Mouse (Mus musculus) granulocyte monocyte progenitor cell, adult 5-6 weeks (primary cell): ENCODE measurements at regions not wholly inside any gene's neighbourhood (a gene's known extent, or its start where the extent isn't known, plus 50 kb on each side); places are given as distances from the start of the nearest gene placed in this dataset.

Source experiments
- ATAC-seq: replicated peaks from 2 replicates; pipeline ENCODE4 v1.8.0; 2016; ENCODE audit warnings: mild to moderate bottlenecking, moderate TSS enrichment, inconsistent platforms; ENCODE audit not compliant: poor library complexity, severe bottlenecking

DNA sequence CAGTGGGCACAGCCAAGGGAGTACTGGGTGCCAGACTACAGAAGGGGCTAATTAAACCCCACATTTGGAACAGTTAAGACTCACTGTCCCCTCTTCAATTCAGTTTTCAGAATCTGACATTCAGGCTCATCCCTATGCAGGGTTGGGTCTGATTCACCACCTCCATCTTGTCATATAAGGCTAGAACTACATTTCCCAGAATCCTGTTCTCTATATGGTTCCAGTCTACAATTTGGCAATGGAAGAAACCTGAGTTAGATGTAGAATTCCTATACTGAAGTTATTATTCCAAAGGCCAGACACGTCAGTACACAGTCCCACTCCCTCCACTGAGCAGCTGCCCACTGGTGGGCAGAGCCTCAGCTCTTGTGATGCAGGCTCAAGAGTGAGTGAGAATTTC is 99.4 kb upstream of the Klf14 start:
- ATAC-seq, result no peak

DNA sequence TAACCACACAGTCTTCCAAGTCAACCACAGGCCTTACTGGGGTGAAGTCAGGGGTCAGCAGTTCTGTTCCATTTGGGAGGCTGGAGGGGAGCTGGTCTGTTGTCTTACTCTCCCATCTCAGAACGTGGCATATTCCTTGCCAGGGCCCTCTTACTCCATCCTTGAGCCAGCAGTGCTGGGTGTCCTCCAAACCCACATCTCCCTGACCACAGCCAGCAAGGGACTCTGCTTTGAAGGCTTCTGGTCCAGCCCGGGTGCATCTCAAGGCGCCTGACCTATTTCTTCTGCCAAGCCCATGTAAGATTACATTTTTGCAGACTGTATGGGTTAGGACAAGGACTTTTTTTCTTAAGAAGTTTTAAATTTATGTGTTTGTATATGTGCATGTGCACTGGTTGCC is 100.1 kb upstream of the Klf14 start:
- no peak for ATAC-seq

DNA sequence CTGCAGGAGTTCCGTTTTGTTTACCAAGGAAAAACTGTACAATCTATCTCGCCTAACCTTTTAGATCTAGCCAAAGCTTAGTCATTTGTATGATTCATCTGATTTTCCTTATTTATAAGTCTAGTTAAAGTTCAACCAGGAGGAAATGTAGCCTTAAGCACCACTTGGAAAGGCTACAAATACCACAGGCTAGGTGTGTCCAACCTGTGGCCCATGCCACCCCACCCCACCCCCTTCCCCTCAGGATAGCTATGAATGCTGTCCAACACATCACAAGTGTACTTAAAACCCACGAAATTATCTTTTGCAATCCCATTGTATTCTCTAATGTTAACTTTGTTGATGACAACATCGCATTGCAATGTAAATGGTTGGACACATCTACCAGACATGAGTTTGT is 102.9 kb upstream of the Klf14 start:
- no peak for ATAC-seq

DNA sequence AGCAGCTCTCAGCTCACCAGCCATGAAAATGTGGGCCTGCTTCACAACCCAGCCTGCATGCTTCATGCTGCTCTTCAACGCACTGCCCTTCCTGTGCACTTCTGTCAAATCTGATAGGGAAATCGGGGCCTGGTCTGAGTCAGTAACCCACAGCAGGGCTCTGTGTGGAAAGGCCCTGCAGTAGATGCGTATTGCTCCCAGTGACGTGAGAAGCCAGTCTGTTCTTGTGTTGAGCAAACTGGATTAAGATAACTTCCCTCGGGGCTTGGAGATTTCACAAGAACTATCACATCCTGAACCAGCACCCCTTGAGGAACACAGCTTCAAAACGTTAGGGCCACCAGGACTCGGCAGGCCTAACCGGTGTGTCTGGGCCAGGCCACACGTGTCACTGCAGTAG is 106.5 kb upstream of the Klf14 start:
- ATAC-seq, result peak; percentile 96

DNA sequence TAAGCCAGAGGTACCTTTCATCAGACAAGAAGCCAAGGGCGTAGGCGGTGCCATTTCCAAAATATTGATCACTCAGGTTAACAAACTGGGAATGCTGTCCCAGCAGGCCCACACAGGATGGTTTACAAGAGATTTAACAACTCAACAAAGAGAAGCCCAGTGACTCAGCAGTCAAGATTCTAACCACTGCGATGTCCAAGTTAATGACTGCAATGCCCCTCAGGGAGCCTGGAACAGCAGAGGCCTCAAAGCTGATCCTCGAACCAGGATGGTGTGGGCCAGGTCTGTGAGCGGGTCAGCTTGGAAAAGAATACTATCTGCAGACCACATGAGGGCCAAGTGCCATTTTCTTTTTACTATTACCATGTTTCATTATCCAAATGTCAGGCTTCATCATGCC is 108.0 kb upstream of the Klf14 start:
- no peak for ATAC-seq

- ATAC-seq, result no peak
These were observed 108.6 kb upstream of the Klf14 start for GRCm38 (mm10) chr6:31067453-31067852.

GRCm38 (mm10) chr6:31069243-31069642 is 110.4 kb upstream of the Klf14 start:
- no peak for ATAC-seq

- no peak for ATAC-seq
These were observed 111.7 kb upstream of the Klf14 start for GRCm38 (mm10) chr6:31070537-31070936.

GRCm38 (mm10) chr6:31070966-31071365 is 112.1 kb upstream of the Klf14 start:
- no peak for ATAC-seq

DNA sequence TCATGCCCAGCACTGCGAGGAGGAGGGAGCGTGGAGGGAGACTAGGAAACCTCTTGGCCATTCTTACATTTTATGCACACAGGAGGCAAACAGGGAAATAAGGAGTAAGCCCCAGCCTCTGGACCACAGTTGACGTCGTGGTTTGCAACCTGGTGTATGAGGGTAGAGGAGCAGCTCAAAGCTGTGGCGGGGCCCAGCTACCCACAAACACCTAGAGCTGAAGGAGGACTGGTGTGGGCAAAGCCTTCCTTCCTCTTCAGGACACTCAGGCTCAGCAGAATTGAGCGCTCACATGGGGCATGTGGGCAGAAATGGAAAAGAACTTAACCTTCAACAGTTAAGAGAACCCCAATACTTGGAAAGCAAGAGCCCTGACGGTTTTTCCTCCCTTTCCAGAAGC is 113.2 kb upstream of the Klf14 start:
- ATAC-seq, result peak; percentile 48

DNA sequence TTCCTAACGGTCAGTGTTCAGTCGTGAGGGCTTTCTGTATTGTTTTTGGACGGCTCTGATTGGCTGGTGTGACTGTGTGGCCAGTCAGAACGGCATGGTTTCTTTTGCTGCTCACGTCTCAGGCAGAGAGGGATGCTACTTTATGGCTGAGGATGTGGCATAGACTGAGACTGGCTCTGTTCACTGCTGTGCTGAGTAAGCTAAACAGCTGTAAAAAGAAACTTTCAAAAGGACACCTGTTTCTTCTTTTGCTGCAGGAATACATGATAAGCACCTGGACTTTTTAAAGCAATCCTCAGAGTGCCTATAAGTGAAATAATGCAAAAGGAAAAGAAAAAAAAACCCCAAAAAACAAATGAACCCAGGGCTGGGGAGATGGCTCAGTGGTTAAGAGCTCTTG is 113.7 kb upstream of the Klf14 start:
- ATAC-seq, result no peak

- no peak for ATAC-seq
These were observed 114.5 kb upstream of the Klf14 start for GRCm38 (mm10) chr6:31073338-31073737.

- ATAC-seq, result no peak
These were observed 115.5 kb upstream of the Klf14 start for GRCm38 (mm10) chr6:31074394-31074793.

- ATAC-seq, result no peak
These were observed 116.3 kb upstream of the Klf14 start for GRCm38 (mm10) chr6:31075209-31075571.

GRCm38 (mm10) chr6:31075572-31076477 is 116.9 kb upstream of the Klf14 start:
- 0 out of 2 replicates have a peak, but pooled peaks have one; percentile 23 for ATAC-seq

DNA sequence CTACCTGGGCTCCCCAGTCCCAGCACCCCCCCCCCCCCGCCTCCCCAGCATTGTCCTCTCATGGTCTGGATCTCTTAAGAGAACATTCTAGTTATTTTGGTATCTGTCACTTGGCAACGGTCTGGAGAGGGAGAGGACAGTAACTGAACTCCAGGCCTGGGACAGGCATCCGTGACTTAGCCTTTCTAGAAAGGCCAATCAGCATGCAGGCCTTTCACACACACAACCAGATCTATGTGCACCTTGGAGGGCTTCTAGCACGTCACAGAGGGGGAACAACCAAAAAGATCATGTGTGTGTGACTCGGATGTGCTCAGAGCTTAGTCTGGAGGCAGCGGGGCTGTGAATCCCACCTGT is 117.6 kb upstream of the Klf14 start:
- ATAC-seq, result no peak

DNA sequence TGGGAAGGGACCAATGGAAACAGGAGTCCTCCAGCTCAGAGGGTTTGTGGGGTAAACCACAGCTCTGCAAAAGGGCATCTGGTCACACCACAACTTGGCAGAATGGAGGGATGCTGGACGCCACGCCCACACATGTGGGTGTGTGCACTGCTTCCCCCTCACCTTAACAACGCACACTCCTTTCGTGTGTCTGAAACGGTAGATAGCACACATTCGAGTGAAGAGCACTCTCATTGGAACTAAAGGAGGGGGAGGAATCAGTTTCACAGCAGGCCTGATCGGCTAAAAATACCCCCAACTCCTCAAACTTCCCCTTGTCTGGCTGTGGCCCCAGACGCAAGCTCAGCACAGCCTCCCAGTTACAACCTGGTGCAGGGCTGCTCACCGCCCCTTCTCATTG is 118.3 kb upstream of the Klf14 start:
- ATAC-seq, result 0 out of 2 replicates have a peak, but pooled peaks have one; percentile 0

- ATAC-seq, result no peak
These were observed 118.9 kb upstream of the Klf14 start for GRCm38 (mm10) chr6:31077779-31078178.

DNA sequence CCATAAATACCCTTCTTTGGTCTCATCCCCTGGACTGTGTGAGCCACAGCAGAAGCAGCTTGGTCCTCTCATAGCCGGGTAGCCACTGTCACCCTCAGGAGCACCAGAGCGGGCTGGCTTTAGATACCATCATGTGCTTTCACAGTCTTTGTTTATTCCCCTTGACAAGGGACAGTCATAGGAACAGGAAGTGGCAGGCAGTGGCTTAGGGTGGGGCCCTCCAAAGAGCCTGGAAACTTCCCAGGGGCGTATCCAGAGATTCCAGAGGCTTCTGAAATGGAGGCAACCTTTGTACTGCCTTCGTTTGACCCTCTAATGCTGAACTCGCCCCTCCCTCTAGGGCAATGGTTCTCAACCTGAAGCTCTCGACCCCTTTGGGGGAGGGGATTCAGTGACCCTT is 119.5 kb upstream of the Klf14 start:
- no peak for ATAC-seq

- peak; percentile 65 for ATAC-seq
These were observed 120.8 kb upstream of the Klf14 start for GRCm38 (mm10) chr6:31079586-31080259.

- ATAC-seq, result no peak
These were observed 121.4 kb upstream of the Klf14 start for GRCm38 (mm10) chr6:31080279-31080678.

DNA sequence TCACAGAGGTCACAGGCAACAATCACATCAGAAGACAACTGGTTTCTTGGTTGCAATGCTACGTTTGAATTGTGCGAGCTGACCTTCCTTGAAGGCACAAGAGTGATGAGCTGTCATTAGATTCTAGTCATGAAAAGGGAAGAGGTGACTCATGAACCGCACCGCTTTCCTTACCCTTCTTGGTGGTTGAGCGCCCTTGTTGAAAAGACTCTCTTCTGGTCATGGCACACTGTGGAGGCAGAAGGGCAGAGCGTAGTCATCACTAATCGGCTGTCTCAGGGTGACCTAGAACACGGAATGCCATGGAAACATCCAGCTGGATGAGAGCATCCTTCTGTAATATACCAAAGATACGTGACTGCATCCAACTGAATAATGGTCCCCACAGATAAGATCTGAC is 121.8 kb upstream of the Klf14 start:
- peak; percentile 28 for ATAC-seq
